Mouse (Mus musculus): ENCODE results near the gene Mettl16. TPM values are rescaled to one million over a fixed set of nuclear protein-coding genes. Genes with fewer than 3 reads are reported as not detected.

Mettl16 gene
- polyA plus RNA-seq, 1 experiment from 2014 or later: 53.2 TPM

DNA sequence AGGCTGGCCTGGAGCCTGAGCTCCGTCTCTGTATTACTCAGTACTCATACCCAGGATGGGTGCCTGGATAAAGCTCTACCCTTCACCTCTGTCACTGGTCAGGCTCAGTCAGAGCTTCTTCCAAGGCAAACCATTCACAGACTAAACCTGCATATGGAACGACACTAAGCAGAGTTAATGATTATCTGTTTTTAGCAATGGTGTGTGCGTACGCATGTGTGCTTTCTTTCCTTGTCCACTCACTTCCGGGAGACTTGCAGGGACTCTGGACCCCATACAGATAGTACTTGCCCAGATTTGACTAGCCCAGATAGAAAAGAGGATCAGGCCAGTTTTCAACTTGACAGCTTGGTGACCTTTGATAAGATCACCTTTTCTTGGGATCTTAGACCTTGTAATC, 56.1 kb downstream of the Mettl16 start:
- Histone ChIP-seq H3K27me3 (ENCODE audit: control insufficient read depth, insufficient read depth, low read depth, low read length) (no peaks in the 10 kb centered on the region), H3K36me3 (ENCODE audit: control insufficient read depth, insufficient read depth, low read length) (no peaks in the 10 kb centered on the region), H3K4me2 (ENCODE audit: low read length) (no peak overlapping the region), H3K9me3 (replicated peaks; ENCODE audit: control insufficient read depth, low read length, poor library complexity, severe bottlenecking) (no peaks in the 10 kb centered on the region), H3K4me1 (ENCODE audit: control insufficient read depth, insufficient read depth, low read length) (peaks cover 8% of the 10 kb centered on the region), H3K27ac (ENCODE audit: low read length) (no peak overlapping the region), H3K9ac (ENCODE audit: low read depth, low read length) (no peak overlapping the region), H3K4me3 (ENCODE audit: low read depth, low read length) (no peak overlapping the region)
- no peak for ATAC-seq
- 90% methylated on average over 5 of the region's 5 CpGs for WGBS

DNA sequence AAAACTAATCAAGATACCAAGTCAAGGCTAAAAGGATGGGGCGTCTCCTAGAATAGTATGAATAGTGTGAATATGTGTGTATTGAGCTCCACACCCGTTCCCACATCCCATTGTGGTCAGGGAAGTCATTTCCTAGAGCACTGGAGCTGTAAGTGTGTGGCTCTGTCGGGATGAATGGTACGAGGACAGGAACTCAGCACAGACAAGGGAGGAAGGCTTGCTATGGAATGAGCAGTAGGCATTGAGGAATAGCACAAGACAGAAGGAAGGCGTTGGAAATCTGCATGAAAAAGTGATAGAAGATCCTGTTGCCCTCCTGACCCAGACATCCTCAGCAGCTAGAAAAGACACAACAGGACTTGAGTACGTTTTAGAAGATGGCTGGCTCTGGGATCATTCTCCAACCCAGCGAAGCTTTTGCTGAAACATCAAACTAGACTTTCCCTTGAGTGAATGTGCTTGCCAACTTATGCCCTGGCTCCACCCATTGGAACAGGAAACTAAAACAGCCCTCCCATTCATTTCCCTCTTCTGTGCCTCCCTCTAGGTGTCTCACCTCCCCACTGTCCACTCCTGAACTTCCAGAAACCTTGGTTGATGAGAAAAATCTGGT, 57.3 kb downstream of the Mettl16 start:
- Histone ChIP-seq H3K4me3 (ENCODE audit: low read depth, low read length) (no peak overlapping the region), H3K36me3 (ENCODE audit: control insufficient read depth, insufficient read depth, low read length) (no peaks in the 10 kb centered on the region), H3K4me1 (ENCODE audit: control insufficient read depth, insufficient read depth, low read length) (peaks cover 13% of the 10 kb centered on the region), H3K27ac (ENCODE audit: low read length) (no peak overlapping the region), H3K4me2 (ENCODE audit: low read length) (no peak overlapping the region), H3K27me3 (ENCODE audit: control insufficient read depth, insufficient read depth, low read depth, low read length) (no peaks in the 10 kb centered on the region), H3K9ac (ENCODE audit: low read depth, low read length) (no peak overlapping the region), H3K9me3 (replicated peaks; ENCODE audit: control insufficient read depth, low read length, poor library complexity, severe bottlenecking) (no peaks in the 10 kb centered on the region)
- 81% methylated on average over 7 of the region's 7 CpGs for whole genome bisulfite sequencing
- ATAC-seq: no peak

DNA sequence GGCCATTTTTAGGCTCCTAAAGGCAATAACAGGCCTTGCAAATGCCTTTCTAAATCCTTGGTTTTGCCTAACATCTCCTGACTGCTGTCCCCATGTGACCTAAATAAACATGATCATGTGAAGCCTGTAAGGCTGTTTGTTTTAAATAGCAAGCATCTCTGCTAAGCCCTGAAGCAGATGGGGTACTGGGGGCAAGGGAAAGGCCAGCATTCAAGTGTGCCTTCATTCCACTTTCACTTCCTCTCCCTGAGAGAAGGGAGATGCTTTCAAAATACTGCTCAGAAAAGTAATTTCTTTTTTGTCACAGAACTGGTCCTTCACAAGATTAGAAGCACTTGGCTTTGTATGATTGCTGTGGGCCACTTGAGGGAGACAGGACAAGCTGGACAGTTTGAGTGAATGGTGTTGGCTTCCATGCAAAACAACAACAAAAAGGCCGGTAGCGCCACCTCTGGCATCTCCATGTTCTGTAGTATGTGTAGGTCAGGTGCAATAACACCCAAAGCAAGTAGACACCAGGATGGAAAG, 57.8 kb downstream of the Mettl16 start:
- H3K9me3 ChIP-seq (replicated peaks; ENCODE audit: control insufficient read depth, low read length, poor library complexity, severe bottlenecking): no peaks in the 10 kb centered on the region
- ATAC-seq: no peak
- peaks cover 19% of the 10 kb centered on the region for H3K4me1 ChIP-seq (ENCODE audit: control insufficient read depth, insufficient read depth, low read length)
- H3K27me3 ChIP-seq (ENCODE audit: control insufficient read depth, insufficient read depth, low read depth, low read length): no peaks in the 10 kb centered on the region
- H3K4me3 ChIP-seq (ENCODE audit: low read depth, low read length): no peak overlapping the region
- no peaks in the 10 kb centered on the region for H3K36me3 ChIP-seq (ENCODE audit: control insufficient read depth, insufficient read depth, low read length)
- 10% methylated on average over 2 of the region's 2 CpGs for WGBS
- no peak overlapping the region for H3K4me2 ChIP-seq (ENCODE audit: low read length)
- H3K27ac ChIP-seq (ENCODE audit: low read length): no peak overlapping the region
- H3K9ac ChIP-seq (ENCODE audit: low read depth, low read length): no peak overlapping the region

DNA sequence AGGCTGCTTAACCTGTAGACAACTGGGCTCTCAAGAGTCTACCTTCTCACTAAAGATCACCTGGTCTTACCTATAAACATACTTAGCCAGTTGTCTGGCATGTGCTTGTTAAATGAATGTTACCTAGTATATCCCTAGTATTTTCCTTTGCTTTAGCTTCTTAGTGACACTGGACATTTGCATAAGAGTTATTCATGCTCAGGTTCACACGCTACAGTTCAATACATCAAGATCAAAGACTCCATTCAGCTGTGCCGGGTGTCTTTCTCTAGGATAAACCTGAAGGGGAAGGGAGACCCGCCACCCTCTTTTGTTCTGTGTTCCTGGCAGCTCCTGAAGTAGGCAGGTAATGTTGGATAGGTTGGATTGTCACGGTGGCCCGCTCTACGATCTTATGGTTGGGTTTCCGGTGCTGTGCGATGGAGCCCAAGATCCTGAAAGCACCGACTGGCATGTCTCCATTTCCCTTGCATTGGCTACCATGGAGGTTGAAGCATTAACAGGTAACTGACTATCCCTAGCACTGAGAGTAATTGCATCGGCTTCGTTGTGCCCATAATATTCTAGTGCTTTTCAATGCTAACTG, 58.4 kb downstream of the Mettl16 start:
- Histone ChIP-seq H3K9ac (ENCODE audit: low read depth, low read length) (no peak overlapping the region), H3K27me3 (ENCODE audit: control insufficient read depth, insufficient read depth, low read depth, low read length) (no peaks in the 10 kb centered on the region), H3K27ac (ENCODE audit: low read length) (peak overlapping the region; percentile 94), H3K4me2 (ENCODE audit: low read length) (peak overlapping the region; percentile 85), H3K9me3 (replicated peaks; ENCODE audit: control insufficient read depth, low read length, poor library complexity, severe bottlenecking) (no peaks in the 10 kb centered on the region), H3K4me1 (ENCODE audit: control insufficient read depth, insufficient read depth, low read length) (peaks cover 25% of the 10 kb centered on the region), H3K4me3 (ENCODE audit: low read depth, low read length) (peak overlapping the region; percentile 99), H3K36me3 (ENCODE audit: control insufficient read depth, insufficient read depth, low read length) (no peaks in the 10 kb centered on the region)
- ATAC-seq: no peak
- 14% methylated on average over 11 of the region's 11 CpGs for WGBS

DNA sequence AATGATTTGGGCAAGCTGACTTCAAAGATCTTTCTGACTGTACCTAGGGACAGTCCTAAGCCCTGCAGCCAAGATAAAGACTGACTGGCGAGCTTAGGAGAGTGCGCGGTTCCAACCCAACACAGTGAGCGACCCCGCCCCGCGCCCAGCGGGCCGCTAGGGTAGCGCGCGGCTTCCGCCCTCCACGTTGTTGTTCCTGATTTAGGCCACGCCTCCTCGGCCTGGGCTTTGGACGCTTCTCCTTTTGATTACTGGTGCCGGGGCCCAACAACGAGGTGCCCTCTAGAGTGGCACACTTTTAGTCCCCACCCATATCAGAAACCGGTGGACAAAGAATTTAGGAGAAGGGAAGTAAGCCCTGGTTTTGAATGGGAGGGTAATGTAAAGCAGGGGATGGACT, 59.2 kb downstream of the Mettl16 start:
- Histone ChIP-seq H3K9me3 (replicated peaks; ENCODE audit: control insufficient read depth, low read length, poor library complexity, severe bottlenecking) (no peaks in the 10 kb centered on the region), H3K27ac (ENCODE audit: low read length) (peak overlapping the region; percentile 94), H3K27me3 (ENCODE audit: control insufficient read depth, insufficient read depth, low read depth, low read length) (no peaks in the 10 kb centered on the region), H3K4me2 (ENCODE audit: low read length) (peak overlapping the region; percentile 85), H3K9ac (ENCODE audit: low read depth, low read length) (peak overlapping the region; percentile 61), H3K36me3 (ENCODE audit: control insufficient read depth, insufficient read depth, low read length) (no peaks in the 10 kb centered on the region), H3K4me1 (ENCODE audit: control insufficient read depth, insufficient read depth, low read length) (peaks cover 27% of the 10 kb centered on the region), H3K4me3 (ENCODE audit: low read depth, low read length) (peak overlapping the region; percentile 99)
- WGBS: under 1% methylated on average over 20 of the region's 20 CpGs
- peak; percentile 22 for ATAC-seq

DNA sequence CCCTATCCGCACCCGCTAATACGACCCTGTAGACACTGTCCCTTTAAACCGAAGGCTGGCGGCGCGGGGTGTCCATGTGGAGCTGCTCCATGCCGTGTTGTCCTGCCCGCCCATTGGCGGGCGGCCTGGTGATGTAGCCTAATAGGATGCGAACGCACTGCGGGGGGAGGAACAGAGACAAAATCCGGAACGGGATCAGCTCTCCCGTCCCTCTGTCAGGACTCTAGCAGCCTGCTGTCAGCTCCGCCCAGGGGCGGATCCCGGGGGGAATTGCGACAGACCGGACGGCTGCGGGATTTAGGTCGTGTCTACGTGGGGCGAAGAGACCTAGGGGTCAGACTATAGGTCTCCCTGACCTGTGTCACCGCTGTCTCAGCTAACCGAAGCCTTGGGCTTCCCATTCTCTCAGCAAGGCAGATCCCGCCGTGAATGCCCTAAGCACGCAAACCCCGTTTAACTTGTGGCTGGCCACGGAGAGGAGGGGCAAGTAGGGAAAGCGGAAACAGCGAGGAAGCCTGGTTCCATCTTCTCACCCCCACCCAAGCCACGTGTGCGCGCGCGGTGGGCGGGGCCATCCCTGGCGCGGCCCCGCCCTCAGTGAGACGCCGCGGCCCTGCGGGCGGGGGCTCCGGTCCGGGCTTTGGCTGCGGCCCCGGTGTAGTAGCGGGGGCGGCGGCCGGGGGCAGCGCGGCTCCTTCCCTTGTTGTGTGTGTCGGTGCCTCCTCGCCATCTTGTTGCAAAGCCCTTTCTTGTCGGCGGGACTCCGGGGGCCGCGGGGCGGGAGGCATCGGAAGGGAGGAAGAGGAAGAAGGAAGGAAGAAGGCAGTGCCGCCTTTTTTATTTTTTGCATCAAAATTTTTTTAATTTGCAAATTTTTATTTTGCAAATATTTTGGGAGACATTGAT, 59.9 kb downstream of the Mettl16 start, which contains the start of gene Mnt:
Mnt (plus strand) TSS at position 665 of the 906 bp plus-strand sequence.
- peak; percentile 95 for ATAC-seq
- peak within 1 kb of the TSS; percentile 98 for H3K9ac ChIP-seq (ENCODE audit: low read depth, low read length)
- peaks cover 27% of the 10 kb centered on the region for H3K4me1 ChIP-seq (ENCODE audit: control insufficient read depth, insufficient read depth, low read length)
- H3K4me2 ChIP-seq (ENCODE audit: low read length): peak within 1 kb of the TSS; percentile 85
- peak within 1 kb of the TSS; percentile 99 for H3K4me3 ChIP-seq (ENCODE audit: low read depth, low read length)
- H3K36me3 ChIP-seq (ENCODE audit: control insufficient read depth, insufficient read depth, low read length): no peaks in the 10 kb centered on the region
- H3K27me3 ChIP-seq (ENCODE audit: control insufficient read depth, insufficient read depth, low read depth, low read length): no peaks in the 10 kb centered on the region
- WGBS: under 1% methylated on average over 70 of the region's 70 CpGs
- H3K27ac ChIP-seq (ENCODE audit: low read length): peak within 1 kb of the TSS; percentile 94
- no peaks in the 10 kb centered on the region for H3K9me3 ChIP-seq (replicated peaks; ENCODE audit: control insufficient read depth, low read length, poor library complexity, severe bottlenecking)

DNA sequence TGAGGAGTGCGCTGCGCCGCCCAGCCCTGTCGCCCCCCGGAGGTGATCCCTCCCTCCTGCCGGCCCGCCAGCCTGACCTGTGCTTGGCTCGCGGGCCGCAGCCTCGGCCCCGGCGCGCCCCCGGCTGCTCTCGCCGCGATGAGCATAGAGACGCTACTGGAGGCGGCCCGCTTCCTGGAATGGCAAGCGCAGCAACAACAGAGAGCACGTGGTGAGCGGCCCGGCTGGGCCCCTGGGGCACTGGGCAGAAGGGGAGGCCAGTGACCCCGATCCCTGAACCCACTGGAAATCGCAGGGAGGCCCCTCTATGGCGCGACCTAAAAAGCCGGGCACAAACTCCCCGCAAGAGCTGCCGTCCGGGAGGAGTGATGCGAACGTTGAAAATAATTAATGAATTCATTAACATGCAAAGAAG, 60.6 kb downstream of the Mettl16 start:
- WGBS: 1% methylated on average over 35 of the region's 35 CpGs
- Histone ChIP-seq H3K36me3 (ENCODE audit: control insufficient read depth, insufficient read depth, low read length) (no peaks in the 10 kb centered on the region), H3K9me3 (replicated peaks; ENCODE audit: control insufficient read depth, low read length, poor library complexity, severe bottlenecking) (no peaks in the 10 kb centered on the region), H3K9ac (ENCODE audit: low read depth, low read length) (peak overlapping the region; percentile 98), H3K4me3 (ENCODE audit: low read depth, low read length) (peak overlapping the region; percentile 99), H3K27ac (ENCODE audit: low read length) (peak overlapping the region; percentile 94), H3K27me3 (ENCODE audit: control insufficient read depth, insufficient read depth, low read depth, low read length) (no peaks in the 10 kb centered on the region), H3K4me2 (ENCODE audit: low read length) (peak overlapping the region; percentile 85), H3K4me1 (ENCODE audit: control insufficient read depth, insufficient read depth, low read length) (peaks cover 27% of the 10 kb centered on the region)
- ATAC-seq: no peak

DNA sequence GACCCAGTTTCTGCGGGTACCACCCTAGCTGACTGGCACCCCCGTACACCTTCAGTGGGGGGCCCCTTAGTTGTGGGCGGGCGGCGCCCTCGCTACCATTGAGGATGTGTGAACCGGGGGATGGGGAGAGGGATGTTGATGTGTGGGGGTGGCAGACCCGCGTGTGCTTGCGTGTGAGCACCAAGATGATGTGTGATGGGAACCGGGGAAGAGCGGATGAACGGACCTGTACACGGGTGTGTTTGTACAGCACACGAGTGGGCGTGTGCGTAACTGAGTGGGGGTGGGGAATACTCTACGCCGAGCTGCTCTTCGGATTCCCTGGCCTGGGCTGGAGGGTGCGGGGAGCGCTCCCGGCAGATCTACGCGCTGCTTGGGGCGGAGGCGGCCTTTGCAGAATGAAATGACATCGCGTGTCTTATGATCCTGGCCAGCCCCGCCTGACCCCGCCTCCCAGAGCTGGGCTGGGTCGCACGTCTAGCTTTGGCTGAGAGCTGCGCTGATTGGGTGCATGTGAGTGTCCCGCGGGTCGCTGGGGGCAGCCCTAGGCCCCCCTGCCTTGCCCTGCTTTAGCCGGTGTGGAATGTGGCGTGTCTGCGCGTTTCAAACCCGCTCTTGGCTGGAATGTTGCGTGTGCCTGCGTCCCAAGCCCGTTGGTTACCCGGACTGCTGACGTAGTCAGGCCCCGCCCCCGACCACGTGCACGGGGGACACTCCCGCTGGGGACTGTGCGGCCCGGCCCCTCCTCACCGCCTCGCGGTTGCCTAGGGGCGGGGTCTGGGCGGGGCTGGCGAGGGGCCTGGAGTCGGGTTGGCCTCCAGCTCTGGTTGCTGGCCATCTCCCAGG, 61.2 kb downstream of the Mettl16 start:
- peaks cover 27% of the 10 kb centered on the region for H3K4me1 ChIP-seq (ENCODE audit: control insufficient read depth, insufficient read depth, low read length)
- H3K4me3 ChIP-seq (ENCODE audit: low read depth, low read length): peak overlapping the region; percentile 99
- peak; percentile 63 for ATAC-seq
- no peaks in the 10 kb centered on the region for H3K9me3 ChIP-seq (replicated peaks; ENCODE audit: control insufficient read depth, low read length, poor library complexity, severe bottlenecking)
- H3K4me2 ChIP-seq (ENCODE audit: low read length): peak overlapping the region; percentile 85
- H3K9ac ChIP-seq (ENCODE audit: low read depth, low read length): peak overlapping the region; percentile 98
- WGBS: under 1% methylated on average over 61 of the region's 61 CpGs
- H3K36me3 ChIP-seq (ENCODE audit: control insufficient read depth, insufficient read depth, low read length): no peaks in the 10 kb centered on the region
- no peaks in the 10 kb centered on the region for H3K27me3 ChIP-seq (ENCODE audit: control insufficient read depth, insufficient read depth, low read depth, low read length)
- peak overlapping the region; percentile 94 for H3K27ac ChIP-seq (ENCODE audit: low read length)

All from midbrain, embryonic 16.5 days (tissue).